Mouse (Mus musculus): ENCODE data around the gene Sall1. TPM values are rescaled to one million over a fixed set of nuclear protein-coding genes. Genes with fewer than 3 reads are reported as not detected.

The Sall1 gene
- polyA plus RNA-seq, 1 experiment from 2014 or later: 15.4 TPM

DNA sequence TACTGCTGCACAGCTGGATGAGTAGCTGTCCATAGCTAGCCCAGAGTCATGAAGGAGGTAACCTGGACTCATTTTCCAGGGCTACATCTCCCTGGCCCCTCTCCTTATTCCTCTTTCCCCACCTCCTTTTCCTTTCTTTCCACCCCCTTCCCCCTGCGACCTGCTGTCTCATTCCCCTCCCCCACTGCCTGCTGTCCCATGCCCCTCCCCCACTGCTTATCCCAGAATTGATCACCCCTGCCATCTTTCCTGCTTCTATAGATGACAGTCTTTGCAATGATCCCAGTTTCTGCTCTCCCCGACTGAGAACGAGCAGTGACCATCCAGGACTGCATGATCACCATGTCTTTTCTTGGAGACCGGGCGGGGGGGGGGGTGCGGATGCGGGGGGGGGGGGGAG lies 35.2 kb downstream of the Sall1 start:
- H3K27me3 ChIP-seq: no peaks in the 10 kb centered on the region; the same call in 1 of the 2 replicates
- no peak overlapping the region for H3K4me2 ChIP-seq (replicated peaks)
- H3K27ac ChIP-seq (replicated peaks): no peak overlapping the region
- ATAC-seq (replicated peaks): no peak
- no peaks in the 10 kb centered on the region for H3K36me3 ChIP-seq
- H3K9me3 ChIP-seq: no peaks in the 10 kb centered on the region
- H3K4me3 ChIP-seq: no peak overlapping the region
- 32% methylated on average over 3 of the region's 7 CpGs for WGBS
- peaks cover 19% of the 10 kb centered on the region for H3K4me1 ChIP-seq
- no peak overlapping the region for H3K9ac ChIP-seq (replicated peaks)

DNA sequence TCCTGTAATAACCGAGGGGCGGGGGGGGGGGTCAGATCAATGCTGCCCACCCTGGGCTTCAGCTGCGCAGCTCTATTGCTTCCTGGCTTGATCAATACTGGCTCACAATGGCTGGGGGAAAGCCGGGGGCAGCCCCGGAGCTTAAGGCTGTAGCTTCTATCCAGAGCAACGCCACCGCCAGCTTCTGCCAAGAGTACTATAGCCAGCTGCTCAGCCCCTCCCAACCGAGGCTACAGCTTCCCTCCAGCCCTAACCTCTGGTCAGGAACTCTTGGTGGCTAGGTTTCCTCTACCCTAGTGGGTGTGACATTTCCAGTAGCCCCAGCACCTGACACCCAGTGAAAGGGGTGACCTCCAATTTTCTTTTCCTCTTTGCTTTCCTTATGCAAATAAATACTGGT lies 36.8 kb downstream of the Sall1 start:
- Histone ChIP-seq H3K27ac (replicated peaks) (no peak overlapping the region), H3K4me3 (peak overlapping the region; percentile 70), H3K4me1 (peaks cover 19% of the 10 kb centered on the region), H3K9ac (replicated peaks) (no peak overlapping the region), H3K27me3 (no peaks in the 10 kb centered on the region; the same call in 1 of the 2 replicates), H3K9me3 (no peaks in the 10 kb centered on the region), H3K36me3 (no peaks in the 10 kb centered on the region), H3K4me2 (replicated peaks) (peak overlapping the region; percentile 99)
- ATAC-seq (replicated peaks): 0 out of 2 replicates have a peak, but pooled peaks have one; percentile 8
- under 1% methylated on average over 8 of the region's 8 CpGs for WGBS

- H3K4me1 ChIP-seq: peaks cover 19% of the 10 kb centered on the region
- H3K27ac ChIP-seq (replicated peaks): no peak overlapping the region
- peak; percentile 57; the same call in 1 of the 2 replicates for ATAC-seq (replicated peaks)
- peak overlapping the region; percentile 99 for H3K4me2 ChIP-seq (replicated peaks)
- H3K36me3 ChIP-seq: no peaks in the 10 kb centered on the region
- H3K9ac ChIP-seq (replicated peaks): peak overlapping the region; percentile 80
- peak overlapping the region; percentile 70 for H3K4me3 ChIP-seq
- under 1% methylated on average over 34 of the region's 34 CpGs for WGBS
- no peaks in the 10 kb centered on the region; the same call in 1 of the 2 replicates for H3K27me3 ChIP-seq
- no peaks in the 10 kb centered on the region for H3K9me3 ChIP-seq
Measured at GRCm38 (mm10) chr8:89006426-89006825, 37.5 kb downstream of the Sall1 start.

DNA sequence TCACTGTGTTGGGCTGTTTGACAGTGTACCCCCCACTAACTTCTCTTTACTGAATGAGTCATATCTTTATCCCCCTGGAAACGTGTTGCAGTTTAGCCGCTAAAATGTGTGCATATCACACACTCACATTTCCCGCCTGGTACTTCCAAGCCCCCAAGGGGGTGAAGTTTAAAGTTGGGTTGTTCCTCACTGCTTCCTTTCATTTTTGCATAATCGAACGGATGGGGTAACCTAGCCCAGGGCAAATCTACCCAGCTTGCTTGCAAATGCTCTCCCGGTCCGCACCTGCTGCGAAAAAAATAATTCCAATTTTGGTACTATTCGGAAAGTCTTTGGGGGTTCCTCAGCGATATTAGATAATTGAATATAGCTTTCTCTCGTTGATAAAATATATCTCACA lies 38.2 kb downstream of the Sall1 start:
- Histone ChIP-seq H3K36me3 (no peaks in the 10 kb centered on the region), H3K4me2 (replicated peaks) (peak overlapping the region; percentile 99), H3K4me1 (peaks cover 19% of the 10 kb centered on the region), H3K4me3 (peak overlapping the region; percentile 70), H3K9ac (replicated peaks) (no peak overlapping the region), H3K27me3 (no peaks in the 10 kb centered on the region; the same call in 1 of the 2 replicates), H3K9me3 (no peaks in the 10 kb centered on the region), H3K27ac (replicated peaks) (no peak overlapping the region)
- WGBS: 43% methylated on average over 11 of the region's 11 CpGs
- ATAC-seq (replicated peaks): no peak

GRCm38 (mm10) chr8:89004041-89004440 lies 39.9 kb downstream of the Sall1 start:
- H3K36me3 ChIP-seq: no peaks in the 10 kb centered on the region
- no peak overlapping the region for H3K9ac ChIP-seq (replicated peaks)
- ATAC-seq (replicated peaks): no peak
- H3K9me3 ChIP-seq: no peaks in the 10 kb centered on the region
- WGBS: 19% methylated on average over 2 of the region's 2 CpGs
- no peak overlapping the region for H3K27ac ChIP-seq (replicated peaks)
- no peak overlapping the region for H3K4me3 ChIP-seq
- H3K4me1 ChIP-seq: peaks cover 19% of the 10 kb centered on the region
- H3K4me2 ChIP-seq (replicated peaks): no peak overlapping the region
- no peaks in the 10 kb centered on the region; the same call in 1 of the 2 replicates for H3K27me3 ChIP-seq

GRCm38 (mm10) chr8:89003336-89003896 lies 40.5 kb downstream of the Sall1 start:
- Histone ChIP-seq H3K4me1 (peaks cover 19% of the 10 kb centered on the region), H3K9ac (replicated peaks) (no peak overlapping the region), H3K27me3 (no peaks in the 10 kb centered on the region; the same call in 1 of the 2 replicates), H3K36me3 (no peaks in the 10 kb centered on the region), H3K27ac (replicated peaks) (no peak overlapping the region), H3K4me2 (replicated peaks) (no peak overlapping the region), H3K9me3 (no peaks in the 10 kb centered on the region), H3K4me3 (no peak overlapping the region)
- 5% methylated on average over 8 of the region's 8 CpGs for WGBS
- ATAC-seq (replicated peaks): no peak

DNA sequence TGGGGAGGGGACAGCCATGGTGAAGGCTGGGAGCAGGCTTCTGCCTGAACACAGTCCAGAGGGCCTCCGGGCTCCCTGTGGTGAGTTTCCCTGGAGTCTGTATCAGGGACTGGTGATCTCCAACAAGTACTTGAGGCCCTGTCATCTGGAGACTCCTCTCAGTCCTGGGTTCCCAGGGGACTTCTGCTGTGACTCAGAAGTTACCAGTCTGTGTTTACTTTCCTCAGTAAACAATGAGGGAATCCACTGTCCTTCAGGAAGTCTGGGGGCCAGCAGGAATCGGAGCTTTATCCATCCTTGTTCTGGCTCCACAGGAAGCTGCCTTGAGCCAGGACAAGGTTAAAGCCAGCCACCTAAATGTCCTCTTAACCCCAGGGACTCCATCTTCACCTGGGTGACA lies 41.8 kb downstream of the Sall1 start:
- Histone ChIP-seq H3K36me3 (no peaks in the 10 kb centered on the region), H3K9ac (replicated peaks) (no peak overlapping the region), H3K9me3 (no peaks in the 10 kb centered on the region), H3K4me2 (replicated peaks) (no peak overlapping the region), H3K4me1 (peaks cover 14% of the 10 kb centered on the region), H3K4me3 (no peak overlapping the region), H3K27me3 (no peaks in the 10 kb centered on the region), H3K27ac (replicated peaks) (no peak overlapping the region)
- no peak for ATAC-seq (replicated peaks)
- 79% methylated on average over 2 of the region's 2 CpGs for WGBS

- 93% methylated on average over 2 of the region's 2 CpGs for WGBS
- ATAC-seq (replicated peaks): no peak
- Histone ChIP-seq H3K27me3 (no peaks in the 10 kb centered on the region), H3K4me2 (replicated peaks) (no peak overlapping the region), H3K27ac (replicated peaks) (no peak overlapping the region), H3K9me3 (no peaks in the 10 kb centered on the region), H3K4me3 (no peak overlapping the region), H3K36me3 (no peaks in the 10 kb centered on the region), H3K4me1 (no peaks in the 10 kb centered on the region), H3K9ac (replicated peaks) (no peak overlapping the region)
Measured at GRCm38 (mm10) chr8:88997276-88997675, 46.7 kb downstream of the Sall1 start.

DNA sequence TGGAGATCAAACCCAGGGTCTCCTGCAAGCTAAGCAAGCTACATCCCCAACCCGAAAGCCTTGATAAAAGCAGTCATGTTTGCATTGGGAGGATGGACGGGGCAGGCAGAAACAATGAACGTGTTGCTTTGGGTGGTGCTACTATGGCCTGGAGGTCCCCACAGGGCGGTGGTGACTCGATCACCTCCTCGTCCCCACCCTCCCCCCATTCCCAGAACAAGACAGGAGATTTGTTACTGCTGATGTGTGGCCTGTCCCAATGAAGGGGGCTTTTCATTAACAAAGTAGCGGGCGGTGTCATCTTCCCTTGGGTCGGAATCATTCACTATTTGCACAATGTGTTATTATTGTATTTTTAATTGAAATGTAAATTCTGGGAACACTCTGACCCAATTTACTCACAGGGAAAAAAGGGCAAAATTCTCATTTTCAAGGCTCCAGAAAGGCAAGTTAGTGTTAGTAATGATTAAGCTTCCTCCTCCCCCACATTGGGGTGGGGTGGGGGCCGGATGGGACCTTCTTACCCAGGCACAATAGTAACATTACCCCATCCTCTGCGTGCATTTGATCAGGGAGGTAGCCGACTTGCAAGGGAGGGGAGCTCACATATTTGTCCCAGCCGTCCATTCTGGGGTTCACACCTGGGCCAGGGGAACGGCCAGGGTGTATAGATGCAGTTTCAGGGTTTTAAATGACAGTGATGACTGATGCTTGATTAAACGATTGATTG lies 52.0 kb downstream of the Sall1 start:
- Histone ChIP-seq H3K27ac (replicated peaks) (no peak overlapping the region), H3K36me3 (no peaks in the 10 kb centered on the region), H3K4me1 (no peaks in the 10 kb centered on the region), H3K27me3 (no peaks in the 10 kb centered on the region), H3K9me3 (no peaks in the 10 kb centered on the region), H3K4me3 (no peak overlapping the region), H3K9ac (replicated peaks) (no peak overlapping the region), H3K4me2 (replicated peaks) (no peak overlapping the region)
- 57% methylated on average over 15 of the region's 15 CpGs for WGBS
- no peak for ATAC-seq (replicated peaks)

GRCm38 (mm10) chr8:88991176-88991575 lies 52.8 kb downstream of the Sall1 start:
- H3K4me3 ChIP-seq: no peak overlapping the region

GRCm38 (mm10) chr8:88989002-88989401 lies 55.0 kb downstream of the Sall1 start:
- H3K27ac ChIP-seq (replicated peaks): no peak overlapping the region
- 85% methylated on average over 3 of the region's 3 CpGs for WGBS
- H3K27me3 ChIP-seq: no peaks in the 10 kb centered on the region
- no peak overlapping the region for H3K4me3 ChIP-seq
- no peak for ATAC-seq (replicated peaks)
- H3K4me1 ChIP-seq: no peaks in the 10 kb centered on the region
- no peak overlapping the region for H3K9ac ChIP-seq (replicated peaks)
- no peaks in the 10 kb centered on the region for H3K36me3 ChIP-seq
- no peak overlapping the region for H3K4me2 ChIP-seq (replicated peaks)
- H3K9me3 ChIP-seq: no peaks in the 10 kb centered on the region

More at GRCm38 (mm10) chr8:88991176-88991575, 52.8 kb downstream of the Sall1 start:
- no peak overlapping the region for H3K27ac ChIP-seq (replicated peaks)
- no peak overlapping the region for H3K4me2 ChIP-seq (replicated peaks)
- no peak overlapping the region for H3K9ac ChIP-seq (replicated peaks)
- H3K9me3 ChIP-seq: no peaks in the 10 kb centered on the region
- no peaks in the 10 kb centered on the region for H3K36me3 ChIP-seq
- H3K27me3 ChIP-seq: no peaks in the 10 kb centered on the region
- ATAC-seq (replicated peaks): no peak
- no peaks in the 10 kb centered on the region for H3K4me1 ChIP-seq
- 87% methylated on average over 5 of the region's 5 CpGs for whole genome bisulfite sequencing

DNA sequence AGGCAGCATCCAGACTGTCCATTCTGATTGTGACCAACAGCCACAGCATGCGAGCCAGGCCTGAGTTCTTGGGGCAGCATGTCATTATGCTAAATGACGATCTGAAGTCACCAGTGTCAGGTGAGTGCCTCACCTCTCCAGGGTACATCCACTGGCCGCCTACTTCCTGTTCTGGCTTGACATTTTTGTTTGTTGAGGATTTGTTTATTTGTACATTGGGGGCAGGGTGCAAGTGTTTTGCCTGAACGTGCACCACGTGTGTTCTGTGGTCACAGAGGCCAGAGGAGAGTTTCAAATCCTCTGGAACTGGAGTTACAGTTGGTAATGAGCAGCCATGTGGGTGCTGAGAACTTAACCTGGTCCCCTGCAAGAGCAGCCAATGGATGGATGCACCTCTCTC lies 60.5 kb downstream of the Sall1 start:
- H3K4me1 ChIP-seq: no peaks in the 10 kb centered on the region
- 91% methylated on average over 5 of the region's 5 CpGs for WGBS
- H3K27ac ChIP-seq (replicated peaks): no peak overlapping the region
- ATAC-seq (replicated peaks): no peak
- H3K27me3 ChIP-seq: no peaks in the 10 kb centered on the region
- no peak overlapping the region for H3K9ac ChIP-seq (replicated peaks)
- H3K4me2 ChIP-seq (replicated peaks): no peak overlapping the region
- H3K9me3 ChIP-seq: no peaks in the 10 kb centered on the region
- H3K4me3 ChIP-seq: no peak overlapping the region
- H3K36me3 ChIP-seq: no peaks in the 10 kb centered on the region

Measured in forebrain, embryonic 15.5 days (tissue).